Mouse (Mus musculus): ENCODE measurements around the gene Hip1r. TPM values are rescaled to one million over a fixed set of nuclear protein-coding genes. Genes with fewer than 3 reads are reported as not detected.

The Hip1r gene
- polyA plus RNA-seq (2014; fragmentation: Illumina TruSeq; extraction: RNeasy Lipid Tissue Mini Kit (QIAGEN cat#74804); ENCODE audit: low read depth, low replicate concordance), result 0.29 TPM

GRCm38 (mm10) chr5:123973299-123974178 lies at the start of gene Hip1r:
Gene Hip1r, plus strand, starts transcription at chr5:123973628.

GRCm38 (mm10) chr5:123927118-123927517 lies 46.3 kb upstream of the Hip1r start, which contains the start of gene Gm43518:
Gene Gm43518, plus strand, starts transcription at chr5:123927418.

GRCm38 (mm10) chr5:123930508-123930989 lies 42.9 kb upstream of the Hip1r start, which contains the start of gene Ccdc62:
Gene Ccdc62, plus strand, starts transcription at chr5:123930679.

DNA sequence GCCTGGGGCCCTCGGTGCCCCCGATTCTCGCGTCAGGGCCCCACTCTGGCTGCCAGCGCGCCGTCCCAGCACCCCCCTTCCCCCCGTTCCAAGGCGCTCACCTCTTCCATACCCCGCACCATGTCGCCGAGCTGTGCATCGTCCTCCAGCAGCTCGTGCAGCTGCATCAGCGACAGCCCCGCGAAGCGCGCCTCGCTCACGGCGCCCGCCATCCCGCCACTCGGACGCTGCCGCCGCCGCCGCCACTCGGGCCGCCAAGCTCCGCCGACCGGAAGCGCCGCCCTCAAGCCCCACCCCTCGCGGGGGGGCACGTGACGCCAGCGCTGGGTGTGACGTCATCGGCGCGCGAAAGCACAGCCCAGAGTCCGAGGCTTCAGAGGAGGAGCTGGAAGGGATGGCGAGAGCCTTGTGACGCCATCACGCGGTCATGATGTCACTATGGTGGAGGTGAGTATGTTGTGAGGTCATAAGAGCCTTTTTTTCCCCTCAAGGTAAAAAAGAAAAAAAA lies 58.6 kb downstream of the Hip1r start, which contains the start of gene Vps37b:
Gene Vps37b, minus strand, starts transcription at position 270 of the 508 bp plus-strand sequence.

Other genes with a start within 250 kb of the Hip1r start
- 297 TPM for gene Rsrc2, start 224.2 kb upstream of the Hip1r start, polyA plus RNA-seq (2014; fragmentation: Illumina TruSeq; extraction: RNeasy Lipid Tissue Mini Kit (QIAGEN cat#74804); ENCODE audit: low read depth, low replicate concordance)
- 2.4 TPM for gene Kntc1, start 223.9 kb upstream of the Hip1r start, polyA plus RNA-seq (2014; fragmentation: Illumina TruSeq; extraction: RNeasy Lipid Tissue Mini Kit (QIAGEN cat#74804); ENCODE audit: low read depth, low replicate concordance)
- 1.6 TPM for gene Hcar2, start 108.1 kb upstream of the Hip1r start, polyA plus RNA-seq (2014; fragmentation: Illumina TruSeq; extraction: RNeasy Lipid Tissue Mini Kit (QIAGEN cat#74804); ENCODE audit: low read depth, low replicate concordance)
- 3.0 TPM for gene Hcar1, start 93.6 kb upstream of the Hip1r start, polyA plus RNA-seq (2014; fragmentation: Illumina TruSeq; extraction: RNeasy Lipid Tissue Mini Kit (QIAGEN cat#74804); ENCODE audit: low read depth, low replicate concordance)
- gene Denr, start 66.5 kb upstream of the Hip1r start, polyA plus RNA-seq (2014; fragmentation: Illumina TruSeq; extraction: RNeasy Lipid Tissue Mini Kit (QIAGEN cat#74804); ENCODE audit: low read depth, low replicate concordance), result 329 TPM
- gene Gm43518, start 46.2 kb upstream of the Hip1r start, polyA plus RNA-seq (2014; fragmentation: Illumina TruSeq; extraction: RNeasy Lipid Tissue Mini Kit (QIAGEN cat#74804); ENCODE audit: low read depth, low replicate concordance), result not detected
- gene Ccdc62, start 42.9 kb upstream of the Hip1r start, polyA plus RNA-seq (2014; fragmentation: Illumina TruSeq; extraction: RNeasy Lipid Tissue Mini Kit (QIAGEN cat#74804); ENCODE audit: low read depth, low replicate concordance), result 4.1 TPM
- gene Vps37b, start 58.6 kb downstream of the Hip1r start, polyA plus RNA-seq (2014; fragmentation: Illumina TruSeq; extraction: RNeasy Lipid Tissue Mini Kit (QIAGEN cat#74804); ENCODE audit: low read depth, low replicate concordance), result 23.1 TPM
- gene Abcb9, start 122.2 kb downstream of the Hip1r start, polyA plus RNA-seq (2014; fragmentation: Illumina TruSeq; extraction: RNeasy Lipid Tissue Mini Kit (QIAGEN cat#74804); ENCODE audit: low read depth, low replicate concordance), result 0.58 TPM
- gene Ogfod2, start 138.7 kb downstream of the Hip1r start, polyA plus RNA-seq (2014; fragmentation: Illumina TruSeq; extraction: RNeasy Lipid Tissue Mini Kit (QIAGEN cat#74804); ENCODE audit: low read depth, low replicate concordance), result 3.1 TPM
- 3.7 TPM for gene Arl6ip4, start 142.5 kb downstream of the Hip1r start, polyA plus RNA-seq (2014; fragmentation: Illumina TruSeq; extraction: RNeasy Lipid Tissue Mini Kit (QIAGEN cat#74804); ENCODE audit: low read depth, low replicate concordance)

Data from adrenal gland, adult 10 weeks (tissue).